Mouse (Mus musculus) 3T3-L1 (cell line): ENCODE measurements around the gene Snf8.
A peak's percentile ranks its signal among the peaks of the same experiment; 100 is the strongest.

Experiments used
- DNase-seq: peaks from one replicate; pipeline ENCODE4 v3.0.0-alpha.2; 2015; ENCODE audit warnings: low read depth, low spot score

The Snf8 gene

DNA sequence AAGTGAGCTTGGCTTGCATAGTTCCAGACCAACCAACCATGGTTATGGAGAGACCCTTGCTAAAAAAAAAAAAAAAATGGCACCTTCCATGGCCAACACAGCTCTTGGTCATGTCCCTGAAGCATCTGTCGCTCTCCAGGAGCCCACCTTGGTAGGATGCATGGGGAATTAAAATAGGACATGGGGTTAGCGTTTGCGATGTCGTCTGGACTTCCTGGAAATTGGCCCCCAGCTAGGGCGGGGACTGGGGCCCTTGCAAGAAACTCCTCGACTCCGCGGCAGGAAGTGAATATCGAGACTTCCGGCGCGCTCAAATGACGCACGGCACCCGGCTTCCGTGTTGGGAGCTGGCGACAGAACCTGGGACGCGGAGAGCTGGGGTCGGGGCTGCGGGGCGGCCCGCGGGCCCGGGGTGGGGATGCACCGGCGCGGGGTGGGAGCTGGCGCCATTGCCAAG is at the start of gene Snf8:
Snf8 (plus strand) TSS at position 290 of the 457 bp plus-strand sequence.
- peak; percentile 95 for DNase-seq

DNA sequence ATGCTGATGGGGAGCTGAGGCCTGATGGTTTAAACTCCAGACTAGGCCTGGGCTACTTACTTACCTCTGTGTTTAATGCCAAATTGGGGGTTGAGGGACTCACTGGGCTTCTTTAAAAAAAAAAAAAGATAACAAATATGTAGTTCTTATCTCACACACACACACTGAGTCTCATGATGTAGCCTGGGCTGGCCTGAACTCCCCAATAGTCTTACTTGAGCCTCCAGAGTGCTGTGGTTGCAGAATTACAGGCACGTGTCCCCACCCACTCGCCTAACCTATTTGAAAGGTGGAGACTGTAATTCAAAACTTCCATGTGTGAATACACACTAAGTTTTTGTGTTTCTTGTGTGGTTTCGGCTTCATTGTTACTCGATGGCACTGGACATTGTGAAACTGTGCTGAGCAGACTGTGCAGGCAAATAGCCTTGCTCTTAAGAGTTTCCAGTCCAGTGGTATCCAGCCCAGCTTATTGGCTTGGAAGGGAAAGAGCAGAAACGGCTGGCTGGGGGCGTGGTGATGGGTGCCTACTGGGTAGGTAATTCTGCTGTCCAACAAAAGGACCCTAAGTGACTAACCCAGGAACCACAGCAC is 46.7 kb upstream of the Snf8 start:
- no peak for DNase-seq

DNA sequence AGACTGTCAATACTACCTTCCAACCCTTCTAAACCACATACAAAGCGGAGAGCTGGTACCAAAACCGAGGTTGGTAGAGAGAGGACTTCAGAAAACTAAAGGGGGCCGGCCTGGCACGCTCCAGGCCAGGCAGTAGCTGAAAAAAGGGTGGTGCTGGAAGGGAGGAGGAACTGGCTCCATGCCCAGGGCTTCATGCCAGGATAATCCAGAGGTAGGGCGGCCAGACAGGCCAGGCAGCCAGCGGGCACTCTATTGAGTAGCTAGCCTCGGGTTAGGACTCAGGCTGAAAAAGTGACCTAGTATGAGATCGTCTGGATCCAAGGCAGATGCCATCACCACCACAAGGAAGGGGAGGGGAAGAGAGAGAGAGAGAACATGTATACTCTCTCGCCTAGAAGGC is 46.2 kb upstream of the Snf8 start:
- DNase-seq, result peak; percentile 57

DNA sequence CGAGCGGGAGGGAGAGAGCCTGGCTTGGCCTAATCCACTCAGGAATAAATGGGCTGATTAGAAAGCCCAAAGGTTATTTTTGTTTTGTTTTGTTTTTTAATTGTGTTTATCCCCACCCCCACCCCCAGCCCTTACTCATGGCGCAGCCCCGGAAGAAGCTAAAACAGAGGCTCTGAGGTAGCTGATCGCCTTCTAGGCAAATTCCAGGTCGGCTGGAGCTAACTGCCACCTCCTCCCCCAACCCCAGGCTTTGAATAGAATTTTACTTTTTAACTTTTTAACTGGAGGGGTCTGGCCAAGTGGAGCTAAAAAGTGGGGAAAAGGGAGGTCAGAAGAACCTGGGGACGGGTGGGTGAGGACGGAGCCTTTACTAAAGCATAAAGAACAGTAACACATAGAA is 44.8 kb upstream of the Snf8 start:
- DNase-seq, result no peak

DNA sequence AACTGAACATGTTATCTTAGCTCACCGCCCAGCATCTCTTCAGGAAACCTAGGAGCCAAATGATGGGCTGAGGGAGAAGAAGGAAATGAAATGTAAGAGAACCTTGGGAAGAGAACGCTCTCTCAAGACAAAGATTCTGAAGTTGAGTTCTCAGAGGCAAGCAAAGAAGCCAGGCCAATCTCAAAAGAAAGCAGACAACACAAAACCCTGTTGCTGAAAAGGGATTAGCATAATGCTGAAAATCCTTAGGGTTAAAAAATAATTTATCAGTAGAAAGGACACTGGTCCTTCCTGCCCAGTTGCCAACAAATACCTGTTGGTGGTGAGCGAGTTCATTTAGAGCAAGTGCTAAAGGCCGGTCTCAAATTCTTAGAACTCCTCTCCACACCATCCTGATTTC is 44.3 kb upstream of the Snf8 start:
- DNase-seq, result no peak

DNA sequence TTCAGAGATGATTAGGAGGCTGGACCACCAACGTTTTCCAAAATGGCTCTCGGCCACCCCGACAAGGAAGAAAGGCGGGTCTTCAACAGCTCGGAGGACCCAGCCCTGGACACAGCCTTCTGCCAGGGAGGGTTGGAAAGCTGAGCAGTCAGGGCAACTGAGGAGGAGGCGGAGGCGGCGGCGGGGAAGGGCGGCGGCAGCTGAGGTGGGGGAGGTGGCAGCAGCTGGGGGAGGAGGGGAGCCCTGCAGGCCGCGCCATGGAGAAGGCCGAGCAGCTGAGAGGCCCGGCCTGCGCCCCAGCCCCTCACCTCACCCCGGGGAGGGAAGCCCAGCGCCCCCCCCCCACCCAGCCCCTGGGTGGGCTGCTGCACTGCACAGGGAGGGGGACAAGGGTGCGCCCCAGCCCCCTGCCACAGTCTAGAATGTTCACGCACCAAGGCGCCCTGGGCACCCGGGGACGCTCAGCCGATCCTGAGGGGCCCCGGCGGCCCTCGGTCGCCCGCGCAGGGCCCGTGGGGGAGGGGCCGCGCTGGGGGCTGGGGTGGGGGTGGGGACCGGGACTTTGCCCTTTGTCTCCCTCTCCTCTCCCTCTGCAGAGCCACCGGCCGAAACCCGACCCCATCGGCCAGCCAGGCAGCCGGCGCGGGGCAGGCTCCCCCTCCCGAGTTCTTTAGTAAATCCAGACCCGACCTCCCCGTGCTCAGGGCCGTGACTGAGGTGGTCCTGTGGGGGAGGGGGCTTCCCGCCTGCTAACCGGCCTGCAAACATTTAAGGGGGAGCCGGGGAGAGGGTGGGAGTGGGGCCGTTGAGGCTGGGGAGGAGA is 43.6 kb upstream of the Snf8 start:
- no peak for DNase-seq

DNA sequence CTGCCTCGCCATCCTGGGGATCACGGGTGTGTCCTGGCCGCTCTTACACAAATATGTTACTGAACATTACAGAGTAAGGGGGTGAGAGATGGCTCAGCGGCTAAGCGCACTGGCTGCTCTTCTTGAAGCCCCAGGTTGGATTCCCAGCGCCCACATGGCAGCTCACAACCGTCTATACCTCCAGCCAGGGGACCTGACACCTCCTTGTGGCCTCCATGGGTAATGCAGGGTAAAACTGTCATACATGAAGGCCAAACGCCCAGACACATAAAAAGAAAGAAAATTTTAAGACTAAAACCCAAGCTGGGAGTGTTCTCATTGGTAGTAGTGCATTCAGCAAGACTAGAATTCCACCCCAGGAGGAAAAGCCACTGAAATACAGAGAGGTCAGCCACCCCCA is 40.5 kb upstream of the Snf8 start:
- DNase-seq, result no peak

DNA sequence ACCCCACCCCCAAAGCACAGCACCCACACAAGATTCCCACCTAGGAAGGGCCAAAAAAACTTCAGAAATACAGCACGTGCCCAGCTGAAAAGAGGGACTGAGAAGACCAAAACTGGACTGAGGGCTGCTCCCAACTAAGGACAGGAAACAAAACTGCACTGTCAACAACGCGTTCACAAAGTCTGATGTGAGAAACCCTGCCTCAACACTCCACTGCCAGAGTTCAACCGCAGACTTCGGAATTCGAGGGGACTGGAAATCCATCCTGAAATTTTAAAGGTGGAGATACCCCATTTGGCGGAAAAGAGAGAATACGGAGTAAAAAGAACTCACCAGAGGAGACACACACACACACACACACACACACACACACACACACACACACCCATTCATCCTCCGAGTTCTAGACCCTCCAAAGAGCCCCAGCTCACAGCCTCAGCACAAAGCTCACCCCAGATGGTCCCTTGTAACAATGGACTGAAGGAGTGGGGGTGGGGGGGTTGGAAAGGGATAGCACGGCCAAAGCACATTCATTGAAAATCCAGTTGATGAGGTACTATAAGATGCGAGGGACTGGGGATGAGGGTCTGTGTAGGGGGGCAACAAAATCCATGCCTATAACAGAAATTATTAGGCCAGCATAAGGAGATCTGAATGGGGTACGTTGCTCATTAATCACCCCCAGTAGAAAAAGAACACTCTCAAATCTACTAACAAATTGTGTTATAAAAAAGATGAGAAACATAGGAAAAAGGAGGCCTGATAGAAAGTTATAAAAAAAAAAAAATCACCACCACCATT is 31.4 kb upstream of the Snf8 start:
- no peak for DNase-seq

DNA sequence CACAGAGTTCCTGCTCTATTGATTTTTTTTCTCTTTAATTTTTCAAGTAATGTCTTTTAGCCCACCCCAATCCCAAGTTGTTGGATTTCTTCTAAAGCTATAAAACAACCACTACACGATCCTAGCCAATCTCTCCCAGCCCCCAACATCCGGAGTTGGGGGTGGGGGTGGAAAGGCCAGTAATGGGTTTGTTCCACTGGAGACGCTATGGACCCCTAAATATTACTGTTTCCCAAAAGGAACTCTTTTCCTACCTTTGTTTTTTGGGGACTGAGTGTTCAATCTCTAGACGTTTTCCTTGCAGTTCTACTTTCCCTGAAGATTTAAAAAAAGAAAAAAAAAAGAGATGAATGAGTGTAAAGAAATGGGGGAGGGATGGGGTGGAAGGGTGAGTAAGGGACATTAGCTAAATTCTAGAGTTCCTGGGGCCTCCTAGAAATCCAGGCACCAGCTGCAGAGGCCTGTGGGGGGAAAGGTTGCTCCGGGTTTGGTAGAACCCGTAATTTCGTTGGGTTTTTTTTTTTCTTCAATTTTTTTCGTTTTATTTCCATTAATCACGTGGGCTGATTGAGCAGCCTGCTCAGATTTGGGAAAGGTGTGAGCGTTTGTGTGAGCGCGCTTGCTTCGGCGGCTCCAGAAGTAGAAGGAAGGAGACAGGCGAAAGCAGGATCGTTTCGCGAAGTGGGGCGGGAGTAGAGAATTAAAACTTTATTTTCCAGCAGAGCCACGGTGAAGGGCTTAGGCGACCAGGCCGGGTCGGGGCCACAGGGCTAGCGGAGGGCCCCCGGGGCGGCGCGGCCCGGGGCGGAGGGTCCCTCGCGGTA is 30.5 kb upstream of the Snf8 start:
- peak; percentile 56 for DNase-seq

DNA sequence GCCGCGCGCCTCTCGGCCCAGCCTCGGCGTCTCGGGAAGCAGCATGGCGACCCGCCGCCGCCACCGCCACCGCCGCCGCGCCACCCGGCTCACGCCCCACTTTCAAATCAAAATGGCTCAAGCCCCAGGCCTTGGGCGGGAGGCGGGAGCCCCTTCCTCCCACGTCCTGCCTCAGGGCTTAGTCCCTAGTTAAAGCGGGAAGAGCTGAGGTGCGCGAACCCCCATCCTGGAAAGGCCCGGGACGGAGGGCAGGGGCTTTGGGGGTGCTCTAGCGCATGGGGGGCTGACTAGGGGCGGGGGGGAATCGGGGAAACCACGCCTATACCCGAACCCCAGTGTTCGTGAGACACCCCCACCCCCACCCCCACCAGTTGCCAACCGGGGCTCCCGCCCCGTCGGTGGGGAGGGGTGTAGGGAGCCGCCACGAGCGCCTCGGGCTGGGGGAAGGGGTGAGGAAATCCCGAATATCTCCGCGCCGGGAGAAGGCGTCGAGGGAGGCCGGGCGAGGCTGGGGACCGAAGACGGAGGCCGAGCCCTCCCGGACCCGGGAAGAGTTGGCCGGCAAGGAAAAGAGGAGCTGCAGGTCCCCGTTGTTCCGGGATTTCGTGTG is 29.8 kb upstream of the Snf8 start:
- peak; percentile 42 for DNase-seq

DNA sequence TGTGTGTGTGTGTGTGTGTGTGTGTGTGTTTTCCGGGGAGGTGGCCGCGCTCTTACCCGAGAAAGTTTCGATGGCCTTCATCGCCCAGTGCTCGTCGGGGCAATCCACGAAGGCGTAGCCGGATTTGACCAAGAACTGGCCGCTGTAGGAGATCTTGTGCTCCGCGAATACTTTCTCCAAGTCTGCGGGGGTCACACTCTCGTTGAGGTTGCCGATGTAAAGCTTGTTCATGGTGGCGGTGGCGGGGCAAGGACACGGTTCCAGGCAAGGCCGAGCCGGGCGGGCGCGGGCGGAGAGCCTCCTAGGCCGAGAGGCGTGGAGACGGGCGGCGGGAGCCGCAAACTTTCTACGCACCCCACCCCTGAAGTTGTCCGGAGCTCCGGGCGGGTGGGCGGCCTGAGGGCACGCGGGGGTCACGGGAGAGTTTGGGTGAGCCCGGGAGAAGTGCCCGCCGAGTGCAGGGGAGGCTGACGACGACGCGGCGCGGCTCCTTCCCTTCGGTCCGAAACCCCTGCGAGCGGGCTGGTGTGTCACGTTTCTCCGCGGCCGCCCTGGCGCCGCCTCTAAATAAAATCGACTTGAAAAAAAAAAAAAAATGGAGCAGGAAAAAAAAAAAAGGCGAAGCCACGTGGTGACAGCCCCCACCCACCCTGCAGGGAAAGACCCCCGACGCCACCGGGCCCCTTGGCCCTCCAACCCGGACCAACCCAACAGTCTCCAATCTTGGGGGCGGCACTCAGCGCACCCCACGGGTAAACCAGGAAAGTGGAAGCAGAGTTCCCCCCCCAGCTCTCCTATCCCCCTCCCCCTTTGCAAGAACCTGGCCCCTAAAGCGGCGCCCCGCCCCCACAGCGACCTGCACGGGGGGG is 29.0 kb upstream of the Snf8 start, which contains the start of gene Igf2bp1:
Igf2bp1 (minus strand) TSS at position 538 of the 869 bp plus-strand sequence.
- peak; percentile 70 for DNase-seq

DNA sequence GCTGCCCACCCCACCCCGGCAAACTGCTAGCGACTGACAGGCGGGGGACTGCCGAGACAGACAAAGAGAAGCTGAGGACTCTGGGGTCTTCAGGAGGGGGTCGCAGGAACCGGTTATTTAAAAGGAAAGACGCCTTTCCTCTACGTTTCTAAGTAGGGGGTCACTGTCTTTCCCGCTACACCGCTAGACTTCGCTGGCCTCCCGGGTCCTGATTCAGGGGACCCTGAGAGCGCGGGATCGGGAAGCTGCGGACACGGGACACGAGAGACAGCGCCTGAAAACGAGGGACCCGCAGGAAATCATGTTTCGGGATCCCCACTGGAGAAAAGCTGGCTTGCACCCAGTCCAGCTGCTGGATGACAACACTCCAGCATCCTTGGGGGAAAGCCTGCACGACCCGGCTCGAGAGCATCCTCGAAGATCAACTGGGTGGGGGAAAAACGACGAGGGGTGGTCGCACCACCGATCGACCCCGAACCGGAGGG is 28.3 kb upstream of the Snf8 start:
- DNase-seq, result peak; percentile 34

DNA sequence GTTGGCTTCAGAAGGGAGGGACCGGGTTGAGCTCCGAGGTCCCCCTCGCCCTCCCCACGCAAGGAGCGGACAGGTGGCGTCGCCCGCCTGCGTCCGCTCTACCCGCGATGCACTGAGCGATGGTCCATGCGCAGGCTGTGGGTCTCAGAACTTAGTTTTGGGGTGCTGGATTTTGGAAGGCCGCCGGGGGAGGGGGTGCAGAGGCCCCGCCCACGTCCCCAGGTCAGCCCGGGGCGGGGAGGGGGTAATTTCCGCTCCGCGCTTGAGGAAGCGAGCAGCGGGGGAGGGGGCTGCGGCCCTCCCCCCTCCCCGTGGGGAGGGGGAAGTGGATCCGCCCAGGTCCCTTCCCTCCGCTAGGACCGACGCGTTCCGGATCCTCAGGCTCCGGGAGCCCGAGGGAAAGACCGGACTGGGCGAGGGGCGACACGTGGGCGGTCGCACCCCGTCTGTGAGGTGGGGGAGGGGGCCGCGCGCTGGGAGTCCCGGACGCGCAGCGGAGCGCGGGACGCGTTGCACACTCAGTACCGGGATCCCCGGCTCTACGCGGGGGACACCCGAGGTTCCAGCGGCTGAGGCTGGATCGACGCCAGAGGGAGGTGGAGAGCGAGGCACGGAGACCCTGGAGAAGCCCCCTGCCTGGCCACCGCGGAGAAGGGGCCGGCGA is 27.7 kb upstream of the Snf8 start:
- no peak for DNase-seq

DNA sequence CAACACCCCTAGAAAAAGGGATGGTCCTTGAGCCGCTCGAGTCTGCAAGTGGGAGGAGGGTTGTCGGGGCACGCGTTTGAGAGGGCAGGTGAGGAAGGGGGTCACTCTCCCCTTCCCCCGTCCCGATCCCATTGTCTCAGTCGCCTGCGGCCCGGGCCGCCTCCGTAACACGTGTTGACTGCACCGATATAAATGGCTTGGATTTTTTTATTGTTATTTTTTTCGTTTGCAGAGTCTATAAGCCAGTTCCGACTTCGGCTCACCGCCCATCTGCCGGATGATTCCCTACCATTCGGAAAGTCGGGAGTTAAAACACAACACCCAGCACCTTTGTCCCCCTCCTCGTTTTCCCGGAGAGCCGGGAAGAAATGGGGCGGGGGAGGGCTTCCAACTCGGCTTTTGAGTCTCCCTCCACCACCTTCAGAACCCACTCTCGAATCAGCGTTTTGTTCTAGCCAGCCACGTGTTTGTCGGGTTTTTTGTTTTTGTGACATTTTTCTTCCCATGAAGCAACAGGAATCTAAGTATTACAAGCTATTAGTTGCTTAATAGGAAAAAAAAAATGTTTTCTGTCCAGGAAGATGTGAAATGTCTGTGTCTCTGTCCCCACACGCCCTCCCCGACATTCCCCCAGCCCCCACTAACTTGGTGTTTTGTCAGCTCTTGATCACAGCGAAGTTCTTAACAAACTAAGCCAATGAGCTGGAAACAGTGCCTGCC is 27.0 kb upstream of the Snf8 start:
- DNase-seq, result no peak

DNA sequence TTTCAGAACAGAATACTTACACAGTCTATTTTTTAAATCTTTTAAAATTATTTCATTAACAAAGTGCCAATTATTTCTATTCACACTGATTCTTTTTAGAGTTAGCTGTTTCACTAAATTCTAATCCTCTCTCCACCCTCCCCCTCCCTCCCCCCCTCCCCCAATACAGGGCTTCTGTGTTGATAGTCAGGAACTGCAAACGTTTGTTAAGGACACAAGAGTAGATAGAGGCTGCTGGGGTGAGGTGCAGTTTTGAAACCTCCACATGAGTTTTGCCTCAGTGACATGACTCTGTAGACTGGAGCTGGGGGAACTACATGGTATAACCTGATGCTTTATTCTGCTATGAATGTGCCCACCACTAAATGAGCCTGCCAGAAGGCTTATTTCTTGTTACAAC is 25.9 kb upstream of the Snf8 start:
- DNase-seq, result no peak

DNA sequence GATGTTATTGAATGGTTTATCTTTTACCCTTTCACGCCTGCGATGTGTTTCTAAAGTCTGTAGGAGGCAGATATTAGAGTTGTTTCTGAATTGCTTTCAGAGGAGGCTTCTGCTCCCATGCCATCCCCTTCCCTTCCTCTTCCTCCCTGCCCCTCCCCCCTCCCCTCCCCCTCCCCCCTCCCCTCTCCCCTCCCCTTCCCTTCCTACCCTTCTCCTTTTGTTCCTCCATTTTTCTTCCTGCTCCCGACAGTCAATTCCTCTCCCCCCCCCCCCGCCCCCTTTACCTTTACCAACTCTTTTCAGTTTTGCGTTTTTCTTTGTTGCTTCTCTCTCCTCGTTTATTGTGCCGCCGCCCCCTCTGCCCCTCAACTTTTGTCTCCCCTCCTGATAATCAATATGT is 22.7 kb upstream of the Snf8 start:
- DNase-seq, result no peak

DNA sequence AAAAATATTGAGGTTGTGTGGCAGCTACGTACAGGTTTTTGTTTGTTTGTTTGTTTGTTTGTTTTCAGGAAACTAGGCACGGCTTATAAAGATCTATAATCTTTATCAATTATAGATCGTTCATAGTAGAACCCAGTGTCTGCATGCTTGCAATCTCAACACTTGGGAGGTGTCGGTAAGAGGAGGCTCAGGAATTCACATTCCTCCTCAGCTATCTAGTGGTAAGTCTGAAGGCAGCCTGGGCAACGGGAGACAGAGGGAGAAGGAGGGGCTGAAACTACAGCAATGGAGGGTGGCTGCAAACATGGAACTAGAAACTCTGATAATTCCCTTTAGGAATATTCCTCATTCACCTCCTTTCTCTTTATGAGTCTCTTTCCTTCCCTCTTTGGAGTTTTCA is 19.3 kb upstream of the Snf8 start:
- no peak for DNase-seq

DNA sequence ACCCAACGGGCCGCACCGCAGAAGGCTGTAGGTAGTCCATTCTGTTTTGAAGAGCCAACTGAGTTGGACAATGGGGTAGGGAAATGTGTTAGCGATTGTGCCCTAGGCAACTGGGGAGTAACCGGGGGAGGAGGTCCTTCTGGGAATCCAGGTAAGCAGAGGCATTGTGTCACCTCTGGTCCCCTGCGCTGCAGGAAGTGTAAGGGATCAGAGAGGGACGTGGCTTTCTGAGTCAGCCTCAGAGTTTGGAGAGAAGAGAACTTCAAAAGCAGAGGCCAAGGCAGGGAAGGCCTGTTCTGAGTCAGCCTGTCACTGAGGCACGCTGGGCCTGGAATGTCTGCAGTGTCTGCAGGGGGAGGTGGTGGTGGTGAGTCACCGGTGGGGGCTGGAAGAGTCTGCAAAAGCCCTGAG is 16.7 kb upstream of the Snf8 start:
- DNase-seq, result peak; percentile 96

DNA sequence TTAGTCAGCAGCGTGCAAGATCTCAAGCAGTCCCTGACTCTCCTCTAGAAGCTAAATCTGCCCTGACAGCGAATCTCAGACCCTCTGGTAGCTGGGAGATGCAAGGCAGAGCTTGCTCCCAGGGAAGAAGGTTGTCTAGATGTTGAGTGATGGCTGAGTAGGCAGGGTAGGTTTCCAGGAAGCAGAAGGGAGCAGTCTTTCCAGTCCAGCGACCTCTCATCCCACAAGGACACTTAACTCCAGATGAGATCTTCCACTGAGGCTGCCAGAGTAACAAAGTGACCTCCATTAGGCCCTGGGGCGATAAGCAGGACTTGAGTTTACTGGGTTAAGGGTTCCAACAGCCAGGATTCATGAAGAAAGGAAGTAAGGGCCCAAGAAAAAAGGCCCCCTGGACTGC is 14.1 kb upstream of the Snf8 start:
- DNase-seq, result peak; percentile 36
